Mouse (Mus musculus) CH12.LX (cell line): ENCODE data around the gene Clmp. TPM values are rescaled to one million over a fixed set of nuclear protein-coding genes. Genes with fewer than 3 reads are reported as not detected.
A peak's percentile ranks its signal among the peaks of the same experiment; 100 is the strongest.

ENCODE experiments used
- DNase-seq: peaks from one replicate; pipeline ENCODE4 v3.0.0-alpha.2; 2013; ENCODE audit errors: extremely low read depth
- H3K27ac ChIP-seq: 2 replicates; pipeline ENCODE4 v1.5.1; 2012; ENCODE audit warnings: low read depth, mild to moderate bottlenecking, control low read depth, moderate library complexity; ENCODE audit not compliant: insufficient read depth
- H3K27me3 ChIP-seq: replicated peaks from 2 replicates; pipeline ENCODE3; 2012; ENCODE audit warnings: inconsistent platforms
- H3K36me3 ChIP-seq, 2 experiments: replicated peaks in 1 of 2; 2 replicates each; pipeline versions ENCODE3 to v1.6.1; 2012; ENCODE audit warnings: inconsistent platforms in 1 of 2, low read length in 1 of 2, mild to moderate bottlenecking in 1 of 2, mixed read lengths in 1 of 2, moderate library complexity in 1 of 2; ENCODE audit not compliant: control insufficient read depth in 1 of 2, insufficient read depth in 1 of 2
- H3K4me1 ChIP-seq, 2 experiments: 2 replicates each; pipeline ENCODE4 v1.6.1; 2012; ENCODE audit warnings: inconsistent platforms in 1 of 2, moderate library complexity in 1 of 2; ENCODE audit not compliant: insufficient read depth in 2 of 2, control insufficient read depth in 1 of 2
- H3K4me2 ChIP-seq: 2 replicates; pipeline ENCODE4 v1.6.1; 2012; ENCODE audit warnings: low read depth, mild to moderate bottlenecking, control low read depth; ENCODE audit not compliant: poor library complexity, insufficient read depth, severe bottlenecking
- H3K4me3 ChIP-seq, 3 experiments: fragments of 150-350 bp in 1 of 3; sonication (generic) in 1 of 3; replicated peaks in 1 of 3; 2 replicates each; pipeline versions ENCODE3 to v1.5.1; 2011 to 2012; ENCODE audit warnings: low read depth in 2 of 3, low read length in 2 of 3, mild to moderate bottlenecking in 2 of 3, moderate library complexity in 2 of 3, control low read depth in 1 of 3, improper control_type of control experiment in 1 of 3, inconsistent platforms in 1 of 3, mixed read lengths in 1 of 3; ENCODE audit not compliant: poor library complexity in 1 of 3
- H3K79me2 ChIP-seq: replicated peaks from 2 replicates; pipeline ENCODE4 v1.6.1; 2012; ENCODE audit warnings: mild to moderate bottlenecking, moderate library complexity; ENCODE audit not compliant: control insufficient read depth, poor library complexity, insufficient read depth, severe bottlenecking; ENCODE audit errors: extremely low read depth
- H3K9ac ChIP-seq: 2 replicates; pipeline ENCODE4 v1.6.1; 2012; ENCODE audit warnings: low read depth, mild to moderate bottlenecking, control low read depth, moderate library complexity; ENCODE audit not compliant: insufficient read depth
- H3K9me3 ChIP-seq: replicated peaks from 2 replicates; pipeline ENCODE3; 2012; ENCODE audit warnings: low read length, inconsistent platforms, mixed read lengths
- CHD1 ChIP-seq: IDR thresholded peaks from 2 replicates; pipeline ENCODE4 v1.6.1; 2012; ENCODE audit warnings: low read depth, low read length, improper control_type of control experiment, inconsistent platforms
- CHD2 ChIP-seq: IDR thresholded peaks from 2 replicates; pipeline ENCODE4 v1.6.1; 2011; ENCODE audit warnings: low read length, improper control_type of control experiment
- HCFC1 ChIP-seq: IDR thresholded peaks from 2 replicates; pipeline ENCODE4 v1.6.1; 2012; ENCODE audit warnings: low read depth, mild to moderate bottlenecking, inconsistent platforms, low read length, improper control_type of control experiment
- JUND ChIP-seq: conservative IDR thresholded peaks from 2 replicates; pipeline ENCODE4 v1.6.1; 2011; ENCODE audit warnings: low read depth, low read length, improper control_type of control experiment
- MAX ChIP-seq: IDR thresholded peaks from 2 replicates; pipeline ENCODE4 v1.6.1; 2011; ENCODE audit warnings: low read length, improper control_type of control experiment
- NELFE ChIP-seq: IDR thresholded peaks from 2 replicates; pipeline ENCODE4 v1.6.1; 2011; ENCODE audit warnings: low read depth, low read length, improper control_type of control experiment
- RCOR1 ChIP-seq: conservative IDR thresholded peaks from 2 replicates; pipeline ENCODE4 v1.6.1; 2012; ENCODE audit warnings: low read depth, mild to moderate bottlenecking, inconsistent platforms, low read length, improper control_type of control experiment
- ZC3H11A ChIP-seq: IDR thresholded peaks from 2 replicates; pipeline ENCODE4 v1.6.1; 2012; ENCODE audit warnings: low read depth, mild to moderate bottlenecking, inconsistent platforms, low read length, improper control_type of control experiment
- ZNF384 ChIP-seq: IDR thresholded peaks from 2 replicates; pipeline ENCODE4 v1.6.1; 2012; ENCODE audit warnings: low read depth, low read length, improper control_type of control experiment, inconsistent platforms
- dilution Hi-C: fragments of 300-500 bp; cut with MboI; formaldehyde crosslinking; loops from 2 replicates; pipeline ENCODE4 v1.14.3; 2020; ENCODE audit warnings: low sequenced_read_pairs; ENCODE audit not compliant: extremely low pct_unique_long_range_greater_than_20kb, extremely low pct_ligation_motif_present
- in situ Hi-C: fragments of 300-500 bp; cut with MboI; formaldehyde crosslinking; loops from 3 replicates; pipeline ENCODE4 v1.14.3; 2019; ENCODE audit warnings: low sequenced_read_pairs, low pct_ligation_motif_present, low pct_unique_long_range_greater_than_20kb, mixed read lengths
- polyA plus RNA-seq: library from polyadenylated mRNA; unstranded; fragments of >175 nt; gene quantifications from 2 replicates; pipeline ENCODE4 v1.2.1, GENCODE M21; 2012; ENCODE audit warnings: low read depth; ENCODE audit not compliant: insufficient read length
- total RNA-seq, 2 experiments: library from RNA; depleted of rRNA; stranded (reverse); fragments of 300-350 nt in 1 of 2; fragments of >200 nt in 1 of 2; gene quantifications; 2 replicates each; pipeline ENCODE4 v1.2.3; 2012 to 2014

Gene Clmp
- total and polyA plus RNA-seq, 3 experiments: not detected

DNA sequence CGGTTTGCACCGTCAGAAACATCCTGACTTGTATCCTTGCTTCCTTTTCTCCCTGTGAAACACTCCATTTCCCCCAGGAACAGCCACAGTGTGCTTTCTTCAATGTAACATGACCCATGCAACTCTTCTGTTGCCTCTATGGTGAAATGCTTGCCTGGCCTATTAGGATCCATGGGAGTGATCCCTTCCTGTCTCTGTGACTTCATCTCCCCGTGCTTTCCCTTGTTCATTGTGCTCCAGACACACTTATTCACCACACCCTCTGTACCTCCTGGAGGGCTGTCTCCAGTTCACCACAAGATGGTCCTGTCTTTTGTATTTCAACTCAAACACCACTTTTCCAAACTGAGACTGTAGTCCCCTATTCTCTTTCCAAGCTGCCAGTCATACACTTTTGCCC is 94.3 kb downstream of the Clmp start:
- DNase-seq: no peak
- no peaks in the 10 kb centered on the region for H3K9me3 ChIP-seq
- H3K27me3 ChIP-seq: no peaks in the 10 kb centered on the region
- dilution Hi-C loops: no loop called here
- no peak overlapping the region for H3K4me2 ChIP-seq
- no peak overlapping the region for H3K4me3 ChIP-seq
- H3K27ac ChIP-seq: no peak overlapping the region
- no peak overlapping the region for H3K9ac ChIP-seq
- H3K36me3 ChIP-seq: no peaks in the 10 kb centered on the region
- H3K4me1 ChIP-seq: peaks cover 10 to 23% of the 10 kb centered on the region in 2 experiments
- no peak for TF ChIP-seq JUND
- no peak for TF ChIP-seq MAX
- no peak for TF ChIP-seq CHD2
- TF ChIP-seq, all 38 proteins: peak for 0
- in situ Hi-C loops: no loop called here
- H3K79me2 ChIP-seq: no peaks in the 10 kb centered on the region

DNA sequence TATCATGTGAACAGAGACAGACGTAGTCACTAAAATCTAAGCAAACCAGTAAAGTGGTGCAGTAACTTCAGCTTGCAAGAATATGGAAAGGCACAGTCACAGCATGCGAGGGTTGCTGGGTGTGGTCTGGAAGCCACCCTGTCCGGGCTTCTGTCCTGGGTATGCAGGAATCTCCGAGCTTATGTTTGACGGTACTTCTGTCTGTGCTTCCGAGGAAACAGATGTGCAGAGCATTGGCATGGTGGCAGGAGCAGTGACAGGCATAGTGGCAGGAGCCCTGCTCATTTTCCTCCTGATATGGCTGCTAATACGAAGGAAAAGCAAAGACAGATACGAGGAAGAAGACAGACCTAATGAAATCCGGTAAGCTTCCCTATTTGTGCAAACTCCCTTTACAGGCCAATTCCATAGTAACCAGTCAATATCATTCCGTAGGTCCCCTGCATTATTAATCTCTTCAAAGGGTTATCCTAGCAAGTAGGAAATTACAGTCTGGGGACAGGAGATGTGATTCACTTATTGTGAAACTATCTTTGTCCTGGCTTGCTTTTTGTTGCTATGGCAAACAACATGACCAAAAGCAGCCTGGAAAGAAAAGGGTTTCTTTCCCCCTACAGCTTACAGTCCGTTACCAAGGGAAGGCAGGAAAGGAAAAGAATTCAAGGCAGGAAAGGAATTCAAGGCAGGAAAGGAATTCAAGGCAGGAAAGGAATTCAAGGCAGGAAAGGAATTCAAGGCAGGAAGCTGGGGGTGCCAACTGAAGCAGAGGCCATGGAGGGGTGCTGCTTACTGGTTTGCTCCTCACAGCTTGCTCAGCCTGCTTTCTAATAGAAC is 95.3 kb downstream of the Clmp start:
- H3K4me2 ChIP-seq: no peak overlapping the region
- peaks cover 10 to 23% of the 10 kb centered on the region in 2 experiments for H3K4me1 ChIP-seq
- no peaks in the 10 kb centered on the region for H3K9me3 ChIP-seq
- no peaks in the 10 kb centered on the region for H3K27me3 ChIP-seq
- H3K79me2 ChIP-seq: no peaks in the 10 kb centered on the region
- H3K4me3 ChIP-seq: no peak overlapping the region
- dilution Hi-C loops: no loop called here
- no peak for TF ChIP-seq CHD1
- TF ChIP-seq HCFC1: no peak
- TF ChIP-seq CHD2: no peak
- no peak for TF ChIP-seq ZC3H11A
- no peak for TF ChIP-seq RCOR1
- TF ChIP-seq, all 38 proteins: peak for 0
- Histone ChIP-seq H3K9ac (no peak overlapping the region), H3K36me3 (no peaks in the 10 kb centered on the region), H3K27ac (no peak overlapping the region)
- in situ Hi-C loops: no loop called here
- no peak for DNase-seq

- Histone ChIP-seq H3K27me3 (no peaks in the 10 kb centered on the region), H3K4me2 (peak overlapping the region; percentile 16; the same call in 1 of the 2 replicates), H3K27ac (no peak overlapping the region), H3K4me3 (no peak overlapping the region), H3K4me1 (peaks cover 8 to 23% of the 10 kb centered on the region in 2 experiments), H3K79me2 (no peaks in the 10 kb centered on the region), H3K9me3 (no peaks in the 10 kb centered on the region), H3K36me3 (no peaks in the 10 kb centered on the region), H3K9ac (no peak overlapping the region)
- in situ Hi-C loops: no loop called here
- TF ChIP-seq NELFE (no peak), ZNF384 (peak; percentile 73)
- no peak for DNase-seq
- dilution Hi-C loops: no loop called here
Observed at GRCm38 (mm10) chr9:40781726-40782581, 96.2 kb downstream of the Clmp start.
